Mouse (Mus musculus) naive thymus-derived CD4-positive, alpha-beta T cell, adult 2 months (primary cell): ENCODE results near the gene Tgfbr2.

ENCODE experiments used
- DNase-seq: peaks from one replicate; pipeline ENCODE4 v3.0.0-alpha.2; 2011; ENCODE audit warnings: low read depth

Gene Tgfbr2

DNA sequence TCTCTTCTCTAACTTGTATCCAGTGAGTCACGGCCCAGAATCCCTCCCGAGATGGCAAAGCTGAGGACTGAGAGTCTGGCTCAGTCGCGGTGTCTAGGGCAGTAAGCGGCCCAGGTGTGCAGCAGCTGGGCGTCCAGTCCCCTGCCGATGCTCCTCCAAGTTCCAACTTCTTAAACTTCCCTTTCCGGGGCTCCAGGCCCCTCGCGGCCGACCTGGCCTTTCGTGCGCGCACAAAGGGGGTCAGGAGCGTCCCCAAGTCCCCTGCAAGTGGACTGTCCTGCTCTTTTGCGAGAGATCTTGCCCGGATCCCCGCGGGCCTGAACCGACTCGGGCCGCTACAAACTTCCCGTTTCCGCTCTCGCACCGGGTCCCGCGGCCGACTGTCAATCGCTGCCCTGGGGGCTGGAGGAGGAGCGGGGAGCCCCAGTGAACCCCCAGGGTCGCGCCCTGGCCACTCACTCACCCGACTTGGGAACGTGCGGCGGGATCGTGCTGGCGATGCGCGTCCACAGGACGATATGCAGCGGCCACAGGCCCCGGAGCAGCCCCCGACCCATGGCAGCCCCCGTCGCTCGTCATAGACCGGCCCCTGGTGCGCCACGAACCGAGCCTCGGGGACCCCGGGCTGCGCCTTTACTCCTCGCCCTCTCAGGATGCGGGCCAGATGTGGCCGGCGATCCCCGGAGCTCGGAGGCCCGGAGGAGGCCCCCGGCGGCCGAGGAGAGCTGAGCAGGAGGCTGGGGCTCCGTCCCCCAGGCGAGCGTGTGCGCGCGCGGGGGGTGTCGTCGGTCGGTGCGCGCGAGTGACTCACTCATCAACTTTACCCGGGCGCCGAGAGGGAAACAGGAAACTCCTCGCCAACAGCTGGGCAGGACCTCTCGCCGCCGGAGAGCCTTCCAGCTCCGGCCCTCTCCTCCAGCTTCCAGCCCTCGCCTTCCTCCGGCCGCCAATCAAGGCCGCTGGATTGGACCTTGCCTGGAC lies at the start of gene Tgfbr2:
Gene Tgfbr2 (minus strand): TSS at position 880 of the 981 bp plus-strand sequence.
- peak; percentile 89 for DNase-seq

DNA sequence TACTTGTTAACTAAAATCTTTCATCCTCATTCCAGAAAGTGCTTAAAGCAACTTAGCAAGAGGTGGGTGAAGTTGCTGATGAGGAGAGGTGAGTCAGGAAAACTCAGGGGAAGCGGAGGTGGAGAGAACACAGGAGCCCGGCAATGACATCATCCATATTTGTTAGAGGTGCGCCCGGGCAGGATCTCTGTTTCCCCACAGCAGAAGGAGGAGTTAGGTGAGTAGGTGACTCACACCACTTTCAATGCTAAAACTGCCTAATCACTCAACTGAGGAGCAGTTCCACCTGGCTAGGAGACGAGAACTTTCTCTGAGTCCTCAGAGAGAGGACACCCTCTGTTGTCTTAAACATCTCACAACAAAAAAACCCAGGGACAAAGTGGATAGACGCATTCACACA lies 48.2 kb upstream of the Tgfbr2 start:
- DNase-seq = peak; percentile 66

DNA sequence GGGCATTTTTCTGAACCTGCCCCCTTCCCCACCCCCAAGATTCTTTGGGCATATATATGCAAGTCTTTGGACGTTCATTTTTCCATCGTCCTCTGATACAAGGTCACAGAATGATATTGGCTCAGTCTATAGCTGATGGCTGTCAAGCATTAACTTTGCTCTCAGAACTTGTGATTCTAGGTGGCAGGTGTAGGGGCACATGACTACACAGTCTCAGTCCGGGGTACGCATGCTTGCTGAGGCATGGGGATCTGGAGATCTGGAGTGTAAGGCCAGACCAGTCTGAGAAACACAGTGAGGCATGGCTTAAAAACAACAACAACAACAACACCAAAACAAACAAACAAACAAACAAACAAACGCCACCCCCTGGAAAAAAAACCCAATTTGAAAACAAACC lies 47.5 kb upstream of the Tgfbr2 start:
- no peak for DNase-seq

DNA sequence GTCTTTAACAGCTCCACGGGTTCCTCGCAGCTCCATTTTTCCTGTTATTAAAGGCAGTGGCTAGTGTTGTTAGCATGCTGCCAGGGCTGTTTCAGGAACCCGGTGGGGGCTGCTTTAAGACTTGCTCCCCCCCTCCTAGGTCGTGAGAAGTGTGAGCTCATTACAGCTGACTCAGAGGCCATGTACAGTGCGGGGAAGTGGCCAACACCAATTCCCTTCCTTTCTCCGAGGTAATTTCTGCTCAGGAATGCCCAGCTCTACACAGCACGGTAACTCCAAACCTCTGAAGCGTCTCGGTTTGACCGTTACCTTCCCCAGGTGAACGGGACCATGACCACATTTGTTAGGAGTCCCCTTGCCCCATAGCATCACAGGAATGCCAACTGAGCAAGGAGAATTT lies 46.8 kb upstream of the Tgfbr2 start:
- no peak for DNase-seq

DNA sequence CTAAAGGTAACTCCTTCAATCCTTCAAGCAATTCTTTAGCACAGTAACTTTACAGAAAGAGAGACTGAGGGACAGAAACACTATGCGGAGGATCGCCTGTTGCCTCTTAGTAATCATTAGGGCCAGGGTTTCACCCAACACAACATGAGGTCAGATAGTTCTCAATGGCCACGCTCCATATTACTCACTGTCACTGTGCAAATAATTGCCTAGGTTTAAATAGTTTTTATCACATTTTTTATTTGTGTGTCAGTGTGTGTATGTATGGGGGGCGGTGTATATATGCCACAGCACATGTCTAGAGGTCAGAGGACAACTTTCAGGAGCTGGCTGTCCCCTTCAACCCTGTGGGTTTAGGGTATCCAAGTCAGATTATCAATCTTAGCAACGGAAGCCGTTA lies 46.4 kb upstream of the Tgfbr2 start:
- DNase-seq = no peak

DNA sequence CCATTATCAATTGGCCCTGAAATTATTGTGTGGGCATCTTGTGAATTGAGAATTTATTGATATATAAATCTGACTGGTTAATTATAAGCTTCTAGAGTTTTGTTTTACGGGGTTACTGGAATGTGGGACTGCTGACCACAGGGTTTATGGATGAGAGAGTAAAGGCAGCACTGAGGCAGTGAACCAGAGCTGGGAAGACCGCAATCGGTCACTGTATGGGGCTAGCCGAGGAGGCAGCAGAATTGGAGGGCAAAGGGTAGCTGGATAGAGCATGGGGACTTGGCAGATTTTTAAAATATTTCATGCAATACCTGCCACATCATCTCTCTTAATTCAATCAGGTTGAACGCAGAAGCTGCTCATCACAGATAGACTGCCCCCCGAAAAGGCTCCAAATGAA lies 45.5 kb upstream of the Tgfbr2 start:
- no peak for DNase-seq

DNA sequence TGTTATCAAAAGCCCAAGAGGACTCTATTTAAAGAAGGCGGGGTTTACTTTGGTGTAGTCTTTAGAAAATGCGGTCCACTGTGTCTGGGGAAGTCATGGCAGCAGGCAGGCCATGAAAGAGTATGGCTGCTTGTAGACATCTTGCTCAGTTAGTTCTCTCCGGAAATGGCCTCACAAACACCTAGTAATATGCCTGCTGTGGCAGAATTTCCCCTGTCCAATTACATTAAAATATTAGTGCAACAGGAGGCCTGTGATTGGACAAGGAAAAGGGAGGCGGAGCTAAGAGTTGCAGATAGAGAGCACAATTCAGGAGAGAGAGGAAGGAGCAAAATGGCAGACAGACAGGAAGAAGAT lies 45.0 kb upstream of the Tgfbr2 start:
- DNase-seq = no peak

DNA sequence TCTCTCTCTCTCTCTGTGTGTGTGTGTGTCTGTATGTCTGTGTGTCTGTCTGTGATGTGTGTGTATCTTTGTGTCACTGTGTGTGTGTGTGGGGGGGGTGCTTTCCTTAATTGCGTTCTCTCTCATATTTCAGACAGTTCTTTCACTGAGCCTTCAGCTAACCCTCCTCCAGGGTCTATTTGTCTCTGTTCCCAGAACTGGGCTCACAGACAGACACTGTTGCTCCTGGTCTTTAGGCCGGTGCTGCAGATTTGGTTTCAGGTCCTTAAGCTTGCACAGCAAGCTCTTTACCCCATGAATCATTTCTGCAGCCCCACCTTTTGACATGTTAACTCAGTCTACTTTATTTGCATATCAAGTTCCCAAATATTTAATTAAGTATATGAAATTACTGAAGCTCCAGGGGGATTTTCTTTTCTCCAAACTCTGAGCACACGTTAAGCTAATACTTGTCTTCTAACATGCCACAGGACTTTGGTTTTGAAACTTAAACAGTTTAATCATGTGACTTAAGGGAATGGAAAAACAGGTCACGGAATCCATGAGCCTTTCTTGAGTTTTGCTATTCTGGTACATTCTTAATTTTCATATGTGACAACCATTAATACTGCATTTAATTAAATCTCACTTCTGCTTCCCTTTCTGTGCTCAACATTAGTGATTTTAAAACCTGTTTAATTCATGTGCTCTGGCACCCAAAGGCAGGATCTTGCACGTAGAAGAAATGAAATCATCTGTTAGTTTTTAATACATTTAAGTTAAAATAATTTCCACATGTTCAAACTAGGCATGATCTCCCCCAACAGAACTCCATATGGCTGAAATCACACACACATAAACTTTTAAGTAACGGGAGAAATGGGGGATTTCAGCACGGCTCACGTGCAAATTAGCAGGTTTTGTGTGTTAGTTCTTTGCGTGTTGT lies 44.3 kb upstream of the Tgfbr2 start:
- DNase-seq = no peak

DNA sequence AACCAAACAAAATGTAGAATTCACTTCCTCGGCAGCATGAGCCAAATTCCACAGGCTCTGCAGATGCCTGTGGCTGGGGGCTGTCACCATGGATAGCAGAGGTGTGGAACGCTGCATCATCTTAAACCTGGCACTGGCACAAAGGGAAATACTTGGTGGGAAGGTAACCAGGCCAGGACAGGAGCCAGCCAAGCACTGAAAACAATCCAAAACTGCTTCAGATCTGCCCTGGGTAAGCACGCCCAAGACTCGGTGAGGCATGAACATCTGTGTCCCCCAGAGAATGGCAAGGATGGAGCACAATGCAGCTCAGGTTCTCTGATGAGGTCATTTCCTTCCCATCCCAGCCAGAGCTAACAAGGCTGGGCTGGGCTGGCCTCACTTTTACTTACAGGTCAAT lies 43.6 kb upstream of the Tgfbr2 start:
- peak; percentile 48 for DNase-seq

DNA sequence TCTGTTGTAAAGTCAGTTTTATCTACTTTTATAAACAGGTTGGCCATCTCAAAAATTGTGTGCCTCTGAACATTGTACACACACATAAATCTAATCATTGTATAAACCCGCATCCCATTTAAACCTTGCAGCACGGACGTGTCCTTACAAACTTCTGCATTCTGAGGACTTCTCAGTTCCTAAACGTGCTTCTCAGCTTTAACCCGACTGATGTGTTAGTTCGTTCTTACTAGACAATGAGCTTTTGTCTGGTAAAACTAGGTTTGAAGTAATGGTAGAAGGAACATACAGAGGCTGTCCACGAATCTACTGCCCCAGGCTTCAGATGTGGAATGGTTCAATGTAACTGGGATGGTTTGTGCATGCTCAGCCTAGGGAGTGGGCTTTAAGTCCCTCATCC lies 41.9 kb upstream of the Tgfbr2 start:
- no peak for DNase-seq

DNA sequence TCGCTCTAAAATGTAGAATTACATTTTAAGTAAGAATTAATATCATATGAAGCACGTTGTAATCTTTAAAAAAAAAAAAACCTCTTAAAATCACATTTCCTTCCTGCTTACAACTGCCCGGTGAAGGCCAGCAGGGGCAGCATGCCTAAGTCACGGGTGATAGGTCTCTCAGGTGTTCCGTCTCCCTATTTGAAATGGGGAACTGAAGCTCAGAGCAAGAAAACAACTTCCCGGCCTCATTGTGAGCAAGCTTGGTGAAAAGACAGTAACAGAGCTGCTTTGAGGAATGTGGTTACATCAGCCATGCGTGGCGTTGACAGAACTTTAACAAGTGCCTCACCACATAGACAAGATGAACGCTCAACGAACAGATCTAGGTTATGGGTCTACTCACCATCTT lies 41.5 kb upstream of the Tgfbr2 start:
- DNase-seq = peak; percentile 71

DNA sequence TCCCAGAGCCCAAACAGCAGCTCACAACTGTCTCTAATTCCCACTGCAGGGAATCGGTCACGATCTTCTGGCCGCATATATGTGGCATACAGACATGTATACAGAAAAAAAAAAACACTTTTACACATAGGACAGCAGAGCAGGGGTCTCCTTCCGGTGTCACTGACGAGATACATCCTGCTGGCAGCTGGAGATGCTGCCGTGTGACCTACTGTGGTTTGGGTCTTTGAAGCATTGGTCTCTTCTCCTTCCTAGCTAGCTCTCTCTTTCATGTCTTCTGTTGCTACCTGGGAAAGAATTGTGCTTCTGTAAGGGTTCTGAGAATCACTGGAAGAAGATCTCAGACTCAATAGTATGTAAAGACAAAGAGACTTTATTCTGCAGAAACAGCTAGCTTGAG lies 39.1 kb upstream of the Tgfbr2 start:
- DNase-seq = peak; percentile 82

DNA sequence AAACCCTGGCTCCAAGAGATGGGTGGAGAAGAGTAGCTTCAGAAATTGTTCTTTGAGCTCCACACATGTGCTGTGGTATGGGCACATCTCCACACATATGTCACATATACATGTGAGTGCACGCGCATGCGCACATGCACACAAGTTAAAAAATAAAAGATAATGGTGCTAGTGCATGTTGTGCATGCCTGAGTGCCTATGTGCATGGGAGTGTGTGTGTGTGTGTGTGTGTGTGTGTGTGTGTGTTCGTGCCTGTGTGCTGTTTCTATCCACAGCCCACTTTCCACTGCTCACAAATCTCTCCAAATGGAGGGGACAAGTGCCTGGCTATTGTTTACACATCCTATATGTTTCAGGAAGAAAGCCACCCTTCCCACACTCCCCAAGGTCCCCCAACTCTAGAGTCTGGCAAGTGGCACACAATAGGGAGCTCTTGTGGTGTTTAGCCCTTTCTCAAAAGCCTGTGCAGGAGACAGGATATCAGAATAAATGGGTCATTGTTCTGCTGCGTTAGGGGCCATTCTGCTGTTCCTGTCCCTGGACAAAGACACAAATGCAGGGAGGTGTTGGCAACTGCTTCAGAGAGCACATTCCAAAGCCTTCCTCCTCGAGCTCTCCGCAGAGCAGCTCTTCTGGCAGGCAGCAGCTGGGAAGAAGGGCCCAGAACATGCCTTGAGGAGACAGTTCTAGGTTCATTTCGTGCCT lies 37.9 kb upstream of the Tgfbr2 start:
- DNase-seq = no peak

DNA sequence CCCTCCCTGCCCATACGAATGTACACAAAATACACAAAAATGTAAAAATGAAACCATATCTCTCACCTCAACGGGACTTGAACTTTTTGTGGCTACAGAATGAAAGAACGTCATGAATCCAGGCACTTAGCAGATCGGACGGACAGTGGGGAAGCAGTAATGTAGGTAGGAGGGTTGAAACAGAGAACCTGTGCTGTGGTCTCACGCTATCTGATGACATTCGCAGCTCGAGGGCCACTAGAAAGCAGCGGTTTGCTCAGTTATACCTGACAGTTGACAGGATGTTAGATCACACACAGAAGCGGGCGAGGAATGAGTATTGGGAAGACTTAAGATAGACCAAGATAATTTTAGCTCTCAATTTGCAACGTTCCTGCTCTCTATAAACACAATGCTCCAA lies 36.9 kb upstream of the Tgfbr2 start:
- peak; percentile 72 for DNase-seq

DNA sequence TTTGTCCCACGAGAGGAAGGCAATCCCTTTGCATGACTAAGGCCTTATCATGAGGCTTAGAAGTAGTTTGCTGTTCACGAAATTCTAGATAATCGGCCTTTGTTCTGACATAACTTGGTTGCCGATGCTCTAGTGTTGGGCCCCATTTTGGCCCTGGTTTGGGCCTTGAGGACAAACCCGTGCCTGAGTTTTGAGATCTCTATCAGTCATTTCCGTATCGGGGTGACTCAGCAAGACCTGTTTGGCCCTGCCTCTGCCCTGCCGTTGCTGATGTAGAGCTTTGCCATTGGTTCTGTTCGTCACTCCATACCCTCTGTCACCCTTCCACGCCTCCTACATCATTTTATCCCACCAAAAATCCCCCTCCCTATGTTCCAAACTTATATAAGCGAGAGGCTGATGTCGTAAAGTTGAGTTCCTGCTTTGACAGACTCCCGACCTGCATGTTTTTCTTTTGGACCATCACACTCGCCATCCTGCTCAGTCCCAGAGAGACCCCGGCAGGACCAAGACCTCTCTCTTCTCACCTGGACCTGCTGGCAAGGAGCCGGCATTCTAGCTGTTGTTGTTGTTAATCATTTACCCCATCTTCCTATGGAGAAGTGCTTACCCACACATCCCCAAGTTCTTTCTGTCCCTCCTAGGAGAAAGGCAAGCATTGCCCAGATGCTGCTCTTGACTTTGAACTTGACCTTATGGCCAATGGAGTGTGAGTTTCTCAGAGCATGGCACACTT lies 33.2 kb upstream of the Tgfbr2 start:
- DNase-seq = no peak

DNA sequence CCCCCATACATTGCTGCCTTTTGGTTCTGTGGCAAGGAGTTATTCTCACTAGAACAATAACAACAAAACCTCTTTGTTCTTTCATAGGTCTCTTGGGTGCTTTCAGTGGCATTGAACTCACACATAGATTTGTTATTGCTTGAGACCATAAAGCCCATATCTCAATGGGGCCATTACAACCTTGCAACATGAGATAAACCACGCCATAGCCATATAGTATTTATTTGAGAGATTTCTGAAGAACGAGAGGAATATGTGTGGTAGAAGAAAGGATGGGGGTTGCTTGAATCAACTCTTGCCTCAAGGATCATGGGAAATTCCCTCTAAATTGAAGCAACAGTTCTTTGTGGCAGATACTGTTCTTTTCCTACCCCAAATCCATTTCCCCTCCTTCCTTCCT lies 31.7 kb upstream of the Tgfbr2 start:
- no peak for DNase-seq

DNA sequence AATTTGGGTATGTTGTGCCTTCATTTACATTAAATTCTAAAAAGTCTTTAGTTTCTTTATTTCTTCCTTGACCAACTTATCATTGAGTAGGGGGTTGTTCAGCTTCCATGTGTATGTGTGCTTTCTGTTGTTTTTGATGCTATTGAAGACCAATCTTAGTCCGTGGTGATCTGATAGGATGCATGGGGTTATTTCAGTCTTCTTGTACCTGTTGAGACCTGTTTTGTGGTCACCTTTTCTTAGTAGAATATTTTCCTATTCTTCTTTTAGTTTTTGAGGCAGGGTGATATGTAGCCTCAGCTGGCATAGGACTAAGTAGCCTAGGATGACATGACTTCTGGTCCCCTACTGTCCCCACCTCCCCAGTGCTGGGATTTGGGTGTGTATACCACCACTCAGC lies 28.5 kb upstream of the Tgfbr2 start:
- DNase-seq = no peak

DNA sequence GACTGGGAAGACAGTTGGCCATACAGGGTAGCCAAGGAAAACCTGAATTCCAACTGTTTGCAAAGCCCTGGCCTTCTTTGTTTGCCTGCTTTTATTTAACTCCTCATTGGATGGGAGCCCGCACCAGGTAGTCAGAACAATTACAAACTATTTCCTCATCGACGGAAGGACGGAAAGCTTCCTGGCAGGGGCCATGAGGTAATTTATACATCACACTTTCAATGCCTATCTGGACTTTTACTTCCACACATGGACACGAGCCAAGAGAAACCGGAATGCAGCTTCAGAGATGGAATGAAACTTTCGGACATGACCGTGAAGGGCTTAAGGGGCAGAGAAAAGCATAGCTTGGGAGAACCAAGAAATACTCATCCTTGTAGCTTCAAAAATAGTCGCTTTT lies 24.0 kb upstream of the Tgfbr2 start:
- DNase-seq = no peak

DNA sequence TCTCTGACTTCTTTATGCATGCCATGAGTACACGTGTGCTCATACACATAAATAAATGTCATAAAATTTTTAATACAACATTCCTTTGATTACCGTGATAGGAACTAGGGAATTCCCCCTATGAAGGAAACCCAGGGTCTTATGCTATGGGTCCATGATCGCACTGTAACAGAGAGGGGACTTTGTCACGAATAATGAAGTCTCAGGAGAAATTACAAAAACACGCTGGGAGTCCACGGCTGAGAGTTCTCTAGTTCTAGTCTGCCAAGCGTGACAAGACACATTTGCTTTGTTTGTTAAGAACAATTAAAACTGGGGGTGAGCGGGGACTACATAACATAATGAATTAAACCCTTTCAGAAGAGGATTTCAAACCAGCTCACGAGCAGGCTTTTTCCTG lies 23.3 kb upstream of the Tgfbr2 start:
- no peak for DNase-seq

DNA sequence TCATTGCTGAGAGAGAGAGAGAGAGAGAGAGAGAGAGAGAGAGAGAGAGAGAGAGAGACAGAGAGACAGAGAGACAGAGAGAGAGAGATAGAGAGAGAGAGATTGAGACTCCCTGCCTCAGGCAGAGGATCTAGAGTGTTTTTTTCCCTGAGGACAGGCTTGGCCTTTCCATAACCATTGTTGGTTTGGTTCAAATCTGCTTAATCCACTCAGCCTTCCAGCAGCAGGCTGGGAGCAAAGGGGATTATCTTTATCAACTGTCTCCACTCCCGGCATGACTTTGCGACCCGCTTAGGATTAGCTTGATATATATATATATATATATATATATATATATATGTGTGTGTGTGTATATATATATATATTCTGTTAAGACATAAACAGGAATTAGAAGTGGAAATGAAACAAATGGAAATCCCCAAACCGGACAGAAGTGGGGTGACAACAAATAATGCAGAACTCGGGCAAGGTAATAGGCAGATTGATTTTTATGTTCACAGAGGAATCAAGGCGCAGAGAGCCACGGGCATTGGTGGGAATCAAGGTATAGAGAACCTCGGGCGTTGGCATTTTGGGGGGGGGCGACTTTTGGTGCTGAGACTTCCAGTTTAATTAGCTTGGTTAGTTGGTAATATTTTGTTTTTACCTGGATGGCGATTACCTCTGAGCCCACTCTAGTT lies 22.5 kb upstream of the Tgfbr2 start:
- DNase-seq = no peak

DNA sequence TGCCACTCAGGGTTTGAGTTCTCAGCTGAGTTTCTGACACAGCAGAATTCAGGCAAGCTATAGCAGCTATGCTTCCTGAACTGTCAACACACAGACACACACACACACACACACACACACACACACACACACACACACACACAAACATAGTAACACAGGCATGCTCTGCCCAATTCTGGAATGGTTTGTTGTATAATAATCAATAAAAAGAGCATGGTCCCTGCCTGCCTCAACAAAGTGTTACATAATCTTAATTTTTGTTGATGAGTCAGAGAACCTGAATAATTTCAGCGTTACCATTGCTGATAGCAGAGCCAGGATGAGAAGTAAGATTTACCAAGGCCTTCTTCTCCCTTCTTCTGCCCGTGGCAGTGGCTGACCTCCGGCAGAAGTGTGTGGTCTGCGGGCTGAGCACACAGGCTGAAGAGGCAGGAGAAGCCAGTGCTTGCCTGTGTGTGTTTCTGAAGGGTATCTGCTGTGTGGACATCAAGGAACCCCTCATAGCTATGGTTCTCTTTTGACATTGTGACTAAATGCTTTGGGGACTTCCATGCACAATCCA lies 18.8 kb upstream of the Tgfbr2 start:
- no peak for DNase-seq
